Mouse (Mus musculus): ENCODE data around the gene Best3.
"Not testable (repeated sequence)": the region's sequence is repeated elsewhere in the genome, so short reads cannot be mapped to it uniquely, and the experiment has no call there.

Gene Best3

GRCm38 (mm10) chr10:117026176-117026575 lies 40.1 kb downstream of the Best3 start:
- DNase-seq (ENCODE audit: low read depth): no peak

GRCm38 (mm10) chr10:117031160-117031559 lies 45.0 kb downstream of the Best3 start:
- DNase-seq (ENCODE audit: low read depth): no peak

GRCm38 (mm10) chr10:117033785-117034184 lies 47.7 kb downstream of the Best3 start:
- DNase-seq (ENCODE audit: low read depth): peak; percentile 86

- DNase-seq (ENCODE audit: low read depth): no peak
Measured at GRCm38 (mm10) chr10:117040355-117040754, 54.2 kb downstream of the Best3 start.

GRCm38 (mm10) chr10:117042295-117042694 lies 56.2 kb downstream of the Best3 start:
- DNase-seq (ENCODE audit: low read depth): no peak

GRCm38 (mm10) chr10:117043497-117044166 lies 57.5 kb downstream of the Best3 start:
- not testable (repeated sequence) for DNase-seq (ENCODE audit: low read depth)

GRCm38 (mm10) chr10:117045175-117046056 lies 59.3 kb downstream of the Best3 start, which contains the start of gene Lrrc10:
TSS of gene Lrrc10 (plus strand) at chr10:117045341.
- DNase-seq (ENCODE audit: low read depth): no peak

- no peak for DNase-seq (ENCODE audit: low read depth)
Measured at GRCm38 (mm10) chr10:117049253-117049652, 63.1 kb downstream of the Best3 start.

DNA sequence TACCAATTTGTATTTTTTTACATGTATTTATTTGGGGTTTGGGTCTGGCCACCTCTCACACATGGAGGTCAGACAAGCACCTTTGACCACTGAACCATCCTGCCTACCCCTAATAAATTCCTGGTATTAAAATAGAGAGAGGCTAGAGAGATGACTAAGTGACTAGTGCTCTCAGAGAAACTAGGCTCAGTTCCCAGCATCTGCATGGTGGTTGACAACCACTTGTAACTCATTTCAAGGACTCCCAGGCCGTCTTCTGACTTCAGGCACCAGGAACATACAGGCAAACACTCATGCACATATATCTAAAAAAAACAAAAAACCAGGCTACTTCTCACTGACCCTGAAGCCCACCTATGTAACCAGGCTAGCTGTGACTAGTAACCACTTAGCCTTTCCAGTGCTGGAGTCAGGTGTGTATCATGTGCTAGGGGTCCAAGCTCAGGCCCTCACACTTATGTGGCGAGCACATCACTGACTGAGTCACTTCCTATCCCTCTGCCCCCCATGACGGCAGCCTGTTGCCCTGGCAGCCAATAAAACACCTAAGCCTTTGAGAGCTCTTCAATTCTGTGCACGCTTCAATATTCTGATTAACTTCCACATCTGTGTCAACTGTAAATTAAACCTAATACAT lies 64.0 kb downstream of the Best3 start:
- no peak for DNase-seq (ENCODE audit: low read depth)

GRCm38 (mm10) chr10:117055668-117056067 lies 69.6 kb downstream of the Best3 start:
- DNase-seq (ENCODE audit: low read depth): no peak

DNA sequence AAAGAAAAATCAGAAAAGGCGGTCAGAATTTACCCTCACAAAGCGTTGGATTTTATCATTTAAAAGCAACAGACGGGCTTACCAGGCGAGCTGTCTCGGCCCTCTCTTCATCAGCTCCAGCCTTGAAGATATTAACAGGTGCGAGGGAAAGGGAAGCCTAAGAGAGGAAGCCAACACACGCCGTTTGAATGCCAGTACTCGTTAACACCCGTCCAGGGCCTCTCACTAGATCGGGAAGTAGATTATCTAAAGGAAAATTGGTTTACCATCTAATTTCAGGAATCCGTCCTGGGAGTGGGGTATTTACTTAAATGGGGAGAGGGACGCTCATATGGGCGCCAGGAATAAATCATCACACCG lies 76.8 kb downstream of the Best3 start:
- DNase-seq (ENCODE audit: low read depth): no peak

GRCm38 (mm10) chr10:117063254-117064021 lies 77.3 kb downstream of the Best3 start, which contains the start of gene Cct2:
TSS of gene Cct2 (minus strand) at chr10:117063814.
- peak; percentile 99 for DNase-seq (ENCODE audit: low read depth)

DNA sequence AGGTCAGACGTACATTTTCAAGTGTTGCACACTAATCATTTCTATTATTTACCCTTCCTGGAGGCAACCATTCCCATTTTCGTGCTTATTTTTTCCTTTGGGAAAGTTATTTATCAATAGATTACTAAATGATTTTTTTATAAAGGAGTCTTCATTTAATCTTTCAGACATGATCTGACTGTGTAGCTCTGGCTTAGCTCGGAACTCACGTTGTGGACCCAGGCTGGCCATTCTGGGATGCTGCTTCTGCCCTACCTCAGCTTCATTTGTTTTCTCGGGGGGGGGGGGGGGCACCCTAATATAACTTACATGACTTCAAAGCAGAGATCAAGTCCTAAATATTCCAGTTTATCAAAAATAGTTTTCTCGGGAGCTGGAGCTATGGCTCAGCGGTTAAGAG lies 78.0 kb downstream of the Best3 start:
- no peak for DNase-seq (ENCODE audit: low read depth)

GRCm38 (mm10) chr10:117069109-117069508 lies 83.0 kb downstream of the Best3 start:
- DNase-seq (ENCODE audit: low read depth): no peak

DNA sequence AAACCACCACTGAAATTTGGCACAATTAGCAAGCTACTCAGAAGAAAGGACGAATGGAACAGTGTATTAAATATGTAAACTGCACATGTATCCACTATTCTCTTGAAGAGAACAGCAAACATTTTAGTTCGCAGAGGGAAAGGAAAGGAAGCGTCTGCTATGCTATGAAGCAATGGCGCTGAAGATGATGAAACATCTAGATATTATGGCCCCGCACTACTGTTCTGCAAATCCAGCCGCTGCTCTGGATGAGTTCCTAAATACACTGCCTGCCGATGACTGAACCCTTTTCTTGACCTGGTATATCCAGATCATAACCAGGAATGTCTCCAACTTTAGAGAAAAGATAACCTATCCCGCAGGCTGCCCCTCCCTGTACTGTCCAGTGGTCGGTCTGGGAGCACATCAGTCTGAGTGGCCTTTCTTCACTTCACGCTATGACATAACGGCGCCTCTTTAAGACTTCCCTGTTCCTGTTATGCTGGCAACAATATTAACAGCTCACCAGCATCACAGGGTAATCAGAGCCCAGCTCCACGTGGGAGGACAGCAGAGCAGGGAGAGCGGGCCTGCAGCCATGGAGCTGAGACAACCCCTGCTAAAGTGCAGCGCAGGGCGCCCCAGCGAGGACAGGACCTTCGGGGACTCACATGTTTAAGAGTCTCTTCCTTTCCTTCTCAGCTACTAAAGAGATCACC lies 86.2 kb downstream of the Best3 start:
- DNase-seq (ENCODE audit: low read depth): no peak

DNA sequence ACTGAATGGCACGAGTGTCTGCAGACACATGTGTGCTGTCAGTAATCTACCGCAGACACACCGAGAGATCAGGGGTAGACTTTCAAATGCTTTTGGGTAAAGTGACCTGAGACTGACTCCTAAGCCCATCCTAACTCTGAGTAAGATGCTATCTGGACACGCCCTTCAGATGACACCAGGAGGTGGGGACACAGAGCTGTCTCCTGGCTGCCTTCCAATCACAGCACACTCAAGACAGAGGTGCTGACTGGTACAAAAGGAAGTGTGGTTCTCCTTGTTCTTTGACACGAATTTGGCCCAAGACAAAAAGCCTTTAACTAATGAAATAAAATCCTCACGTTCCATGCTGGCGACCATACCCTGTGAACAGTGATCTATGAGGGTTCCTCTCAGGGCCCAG lies 87.1 kb downstream of the Best3 start:
- no peak for DNase-seq (ENCODE audit: low read depth)
